Mouse (Mus musculus): Measurements from ENCODE around the gene Slc25a22. TPM values are rescaled to one million over a fixed set of nuclear protein-coding genes. Genes with fewer than 3 reads are reported as not detected.

The Slc25a22 gene
- 10.3 and 12.4 TPM in 2 replicates for total RNA-seq (2023)

DNA sequence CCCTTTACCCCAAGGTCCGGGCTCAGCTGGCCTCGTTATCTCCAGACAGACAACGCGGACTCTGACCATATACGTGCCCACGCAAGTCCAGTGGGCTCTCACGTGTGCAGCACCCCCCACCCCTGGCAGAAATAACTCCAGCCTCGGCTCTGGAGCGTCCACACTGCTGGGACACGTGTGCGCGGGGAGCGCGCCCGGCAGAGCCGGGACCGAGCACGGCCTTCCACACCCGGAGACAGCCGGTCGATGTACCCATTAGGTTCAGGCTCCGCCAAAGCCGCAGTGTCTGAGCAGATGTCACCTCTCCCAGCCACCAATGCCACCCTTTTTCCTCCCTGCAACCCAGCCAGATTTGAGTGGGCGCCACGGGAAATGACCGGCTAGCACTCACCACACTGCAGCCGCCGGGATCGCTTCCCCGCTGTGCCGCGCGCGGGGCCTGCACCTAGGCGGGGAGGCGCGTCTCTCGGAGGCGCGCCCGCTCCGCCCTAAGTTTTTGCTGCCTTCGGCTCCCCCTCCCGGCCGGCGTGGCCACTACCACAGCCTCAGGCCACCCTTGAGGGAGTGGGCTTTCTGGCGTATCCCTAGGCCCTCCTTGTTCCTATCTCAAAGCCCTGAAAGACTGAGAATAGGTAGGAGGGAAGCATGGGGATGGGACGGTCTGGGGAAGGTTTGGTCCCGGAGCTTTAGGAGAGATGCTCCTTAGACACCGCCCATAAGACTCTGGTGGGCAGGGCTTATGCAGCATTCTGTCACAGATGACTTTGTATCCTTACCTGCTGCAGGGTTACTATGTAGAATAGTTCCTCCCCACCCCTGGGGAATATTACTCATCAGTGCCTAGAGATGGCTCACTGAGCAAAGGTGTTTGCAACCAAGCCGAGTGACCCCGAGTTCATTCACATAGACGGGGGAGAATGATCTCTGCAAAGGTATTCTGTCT lies at the start of gene Slc25a22:
Slc25a22 (minus strand) TSS at position 715 of the 943 bp plus-strand sequence.

DNA sequence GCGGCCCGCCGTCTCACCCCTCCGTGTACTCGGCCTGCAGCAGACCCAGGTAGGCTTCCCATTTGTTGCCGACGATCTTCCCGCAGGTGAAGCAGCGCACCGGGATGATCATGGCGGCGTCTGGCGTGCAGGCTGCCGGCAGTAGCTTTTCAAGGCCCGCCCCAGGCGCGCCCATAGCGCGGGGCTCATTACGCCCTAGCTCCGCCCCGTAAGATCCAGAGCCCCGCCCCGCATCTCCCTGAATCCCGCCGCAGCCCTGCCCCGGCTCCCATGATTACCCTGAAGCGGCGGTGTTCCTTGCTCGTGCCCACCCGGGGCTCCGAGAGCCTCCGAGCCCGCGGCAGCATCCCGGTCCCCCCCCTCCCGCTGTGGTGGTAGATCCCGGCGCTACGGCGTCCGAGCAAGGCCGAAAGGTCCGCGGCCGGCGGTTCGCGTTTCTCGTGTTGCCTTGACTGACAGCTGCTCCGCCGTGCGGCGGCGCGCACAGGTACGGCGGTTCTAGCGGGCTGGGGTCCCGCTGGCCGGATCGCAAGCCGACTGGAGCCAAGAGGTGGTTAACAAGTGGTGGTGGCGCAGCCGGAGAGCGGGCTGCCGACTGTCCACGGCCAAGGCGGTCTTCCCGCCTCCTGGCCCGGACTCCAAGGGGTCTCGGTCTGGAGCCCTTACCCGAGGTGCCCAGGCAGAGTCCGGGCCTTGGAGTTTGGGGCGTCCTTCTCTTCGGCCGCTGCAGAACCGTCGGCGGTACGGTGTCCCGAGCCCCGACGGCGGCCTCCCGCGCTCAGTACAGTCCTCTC lies 37.5 kb upstream of the Slc25a22 start, which contains the start of the genes Polr2l and Tspan4:
Polr2l (minus strand) TSS at position 122 of the 794 bp plus-strand sequence.
Tspan4 (plus strand) TSS at position 230 of the 794 bp plus-strand sequence.

DNA sequence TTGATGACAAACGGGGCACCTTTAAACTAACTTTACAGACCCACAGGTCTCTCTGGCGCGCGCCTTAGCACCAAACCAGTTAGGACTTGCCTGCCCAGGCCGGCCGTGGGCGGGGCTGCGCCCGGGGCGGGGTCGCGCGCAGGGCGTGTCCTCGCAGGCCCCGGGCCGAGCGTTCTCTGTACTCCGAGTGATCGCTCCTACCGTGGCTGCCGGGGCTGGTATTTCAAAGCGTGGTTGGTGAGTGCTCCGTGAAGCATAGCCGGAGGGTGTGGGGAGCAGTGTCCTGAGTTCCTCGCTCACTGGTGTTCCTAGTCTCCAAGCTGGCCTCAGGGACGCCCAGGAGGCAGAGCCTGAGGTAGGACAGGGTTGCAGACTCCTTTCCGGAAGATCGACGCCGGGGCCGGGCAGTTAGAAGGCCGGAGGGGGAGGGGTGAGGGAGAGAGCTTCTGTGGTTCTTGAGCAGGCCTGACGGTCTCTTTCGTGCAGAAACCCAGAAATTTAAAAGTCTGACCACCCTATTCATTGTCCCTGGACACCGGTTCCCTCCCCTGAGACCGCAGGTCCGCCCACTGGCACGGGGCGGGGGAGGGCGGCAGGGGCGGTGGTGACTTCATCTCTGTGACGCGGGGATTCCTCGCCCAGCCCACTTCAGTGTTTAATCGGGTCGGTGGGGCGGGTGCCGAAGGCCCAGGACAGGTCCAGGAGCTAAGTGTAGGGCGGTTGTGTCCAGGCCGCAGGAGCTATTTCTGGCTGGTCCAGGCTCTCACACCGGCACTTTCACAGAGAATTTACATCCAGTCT lies 29.7 kb upstream of the Slc25a22 start, which contains the start of gene Cd151:
Cd151 (plus strand) TSS at position 163 of the 801 bp plus-strand sequence.

DNA sequence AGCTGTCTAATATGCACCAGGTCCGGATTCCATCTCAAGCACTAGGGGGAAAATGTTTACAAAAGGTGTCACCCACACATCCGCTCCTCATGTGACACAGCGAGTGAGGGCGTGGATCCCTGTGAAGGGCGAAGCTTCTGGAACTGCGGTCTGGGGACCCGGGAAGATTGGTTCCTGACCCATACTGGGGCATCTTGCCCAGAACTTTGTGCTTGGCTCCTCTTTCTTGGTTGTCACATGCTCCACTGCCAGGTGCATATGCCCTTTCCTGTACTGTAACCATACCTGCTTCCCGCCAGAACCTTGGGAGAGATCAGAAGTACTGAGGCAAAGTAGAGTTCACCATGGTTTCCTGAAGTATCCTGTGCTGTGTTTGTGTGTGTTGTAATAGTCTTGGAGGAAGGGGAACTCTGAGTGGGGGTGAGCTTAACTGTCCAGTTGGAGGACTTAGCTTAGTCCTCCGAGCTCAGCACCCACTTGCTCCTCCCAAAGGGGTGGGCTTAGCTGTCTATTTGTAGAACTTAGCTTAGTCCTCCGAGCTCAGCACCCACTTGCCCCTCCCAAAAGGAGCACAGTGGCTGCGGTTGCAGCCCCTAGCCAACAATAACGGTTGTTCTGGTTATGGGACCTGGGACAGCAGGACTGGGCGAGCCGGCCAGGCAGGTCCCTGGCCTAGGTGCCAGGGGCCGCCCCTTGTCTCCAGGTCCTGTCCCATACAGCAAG lies 22.9 kb upstream of the Slc25a22 start, which contains the start of gene Cracr2b:
Cracr2b (plus strand) TSS at position 704 of the 723 bp plus-strand sequence.

DNA sequence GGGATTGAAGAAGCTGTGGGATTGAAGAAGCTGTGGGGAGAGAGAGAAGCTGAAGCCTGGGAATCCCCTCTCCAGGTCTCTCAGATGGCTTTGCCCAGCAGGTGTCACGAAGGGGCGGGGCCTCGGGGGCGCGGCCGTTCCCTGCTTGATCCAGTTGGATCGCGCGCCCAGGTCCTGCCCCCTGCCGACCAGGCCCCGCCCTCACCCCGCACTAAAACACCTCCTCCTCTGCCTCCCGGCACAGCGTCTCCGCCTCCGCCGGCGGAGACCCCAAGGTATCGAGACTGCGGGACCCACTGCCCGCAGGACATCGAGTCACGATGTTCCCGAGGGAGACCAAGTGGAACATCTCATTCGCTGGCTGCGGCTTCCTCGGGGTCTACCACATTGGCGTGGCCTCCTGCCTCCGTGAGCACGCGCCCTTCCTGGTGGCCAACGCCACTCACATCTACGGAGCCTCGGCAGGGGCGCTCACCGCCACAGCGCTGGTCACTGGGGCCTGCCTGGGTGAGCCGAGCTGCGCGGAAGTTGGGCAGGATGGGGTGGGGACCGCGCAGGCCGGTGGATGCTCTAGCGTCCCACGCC lies 17.4 kb upstream of the Slc25a22 start, which contains the start of gene Pnpla2:
Pnpla2 (plus strand) TSS at position 232 of the 585 bp plus-strand sequence.

DNA sequence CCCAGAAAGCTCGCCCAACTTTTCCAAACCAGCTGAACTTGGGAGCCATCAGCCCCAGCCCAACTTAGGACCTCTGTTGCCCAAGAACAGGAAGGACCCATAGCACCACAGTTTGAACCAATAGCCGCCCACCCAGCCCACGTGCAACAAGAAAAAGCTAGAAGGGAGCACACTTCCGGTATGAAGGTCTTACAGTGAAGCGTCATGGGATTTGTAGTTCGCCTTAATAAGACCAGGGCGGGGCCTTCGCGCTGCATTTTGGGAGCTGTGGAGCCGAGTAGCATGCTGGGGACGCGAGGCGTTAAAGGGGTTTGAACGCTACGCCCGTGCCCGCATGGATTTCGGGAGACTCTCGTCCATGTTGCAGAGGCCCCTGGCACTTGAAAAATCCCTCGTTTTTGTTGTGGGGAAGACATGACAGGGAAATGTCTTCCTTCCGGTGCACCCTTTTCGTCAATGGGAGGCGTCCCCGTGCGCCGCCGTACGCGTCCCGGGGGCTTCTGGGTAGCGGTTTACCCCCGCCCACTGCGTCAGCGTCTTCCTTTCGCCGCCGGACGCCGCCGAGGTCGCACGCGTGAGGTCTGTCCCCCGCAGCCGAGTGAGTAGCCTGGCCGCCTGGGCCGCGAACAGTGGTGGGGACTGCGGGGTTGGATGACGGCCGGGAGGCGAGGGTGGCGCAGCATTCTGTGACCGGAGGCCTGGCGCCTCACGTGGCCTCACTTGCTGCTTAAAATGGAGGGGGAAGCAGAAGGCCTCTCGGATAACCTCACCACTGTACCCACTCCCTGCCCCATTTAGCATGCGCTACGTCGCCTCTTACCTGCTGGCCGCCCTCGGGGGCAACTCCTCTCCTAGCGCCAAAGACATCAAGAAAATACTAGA lies 9.7 kb upstream of the Slc25a22 start, which contains the start of gene Rplp2:
Rplp2 (plus strand) TSS at position 261 of the 882 bp plus-strand sequence.

DNA sequence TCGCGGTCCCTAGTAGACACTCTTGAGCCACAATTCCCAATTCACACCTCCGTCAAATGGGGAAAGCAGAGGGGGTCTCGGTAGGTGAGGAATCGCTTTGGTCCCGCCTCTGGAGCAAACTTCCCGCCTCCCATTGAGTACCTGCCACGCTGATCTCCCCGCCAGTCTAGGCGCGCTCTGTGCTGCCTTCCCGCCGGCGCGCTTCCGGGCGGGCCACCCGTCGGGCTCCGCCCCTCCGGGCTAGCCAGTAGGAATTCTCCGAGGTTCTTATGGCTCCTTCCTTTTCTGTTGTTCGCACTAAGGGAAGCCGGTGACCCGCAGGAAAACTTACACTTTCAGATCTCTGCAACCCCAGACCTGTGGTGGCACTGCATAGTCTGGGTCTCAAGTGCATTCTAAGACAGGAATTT lies 6.1 kb upstream of the Slc25a22 start, which contains the start of gene Pidd1:
Pidd1 (minus strand) TSS at position 198 of the 410 bp plus-strand sequence.

DNA sequence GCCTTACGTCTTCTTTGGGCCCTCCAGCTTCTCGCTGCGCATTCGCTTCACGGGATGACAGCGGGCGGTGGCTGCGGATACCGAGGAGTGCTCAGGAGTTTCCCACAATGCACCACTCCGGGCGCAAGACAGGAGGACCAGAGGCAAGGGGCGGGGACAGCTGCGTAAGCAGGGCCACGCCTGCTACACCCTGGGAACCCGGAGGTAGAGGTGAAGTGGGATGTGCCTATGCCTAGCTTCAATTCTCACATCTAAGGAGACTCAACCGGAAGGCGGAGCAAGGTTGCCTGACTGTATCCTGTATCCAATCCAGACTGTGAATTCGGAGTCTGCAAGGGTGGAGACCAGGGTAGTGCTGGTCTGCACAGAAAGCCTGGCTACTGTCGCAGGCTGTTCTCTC lies 8.4 kb downstream of the Slc25a22 start, which contains the start of gene Cend1:
Cend1 (minus strand) TSS at position 182 of the 400 bp plus-strand sequence.

DNA sequence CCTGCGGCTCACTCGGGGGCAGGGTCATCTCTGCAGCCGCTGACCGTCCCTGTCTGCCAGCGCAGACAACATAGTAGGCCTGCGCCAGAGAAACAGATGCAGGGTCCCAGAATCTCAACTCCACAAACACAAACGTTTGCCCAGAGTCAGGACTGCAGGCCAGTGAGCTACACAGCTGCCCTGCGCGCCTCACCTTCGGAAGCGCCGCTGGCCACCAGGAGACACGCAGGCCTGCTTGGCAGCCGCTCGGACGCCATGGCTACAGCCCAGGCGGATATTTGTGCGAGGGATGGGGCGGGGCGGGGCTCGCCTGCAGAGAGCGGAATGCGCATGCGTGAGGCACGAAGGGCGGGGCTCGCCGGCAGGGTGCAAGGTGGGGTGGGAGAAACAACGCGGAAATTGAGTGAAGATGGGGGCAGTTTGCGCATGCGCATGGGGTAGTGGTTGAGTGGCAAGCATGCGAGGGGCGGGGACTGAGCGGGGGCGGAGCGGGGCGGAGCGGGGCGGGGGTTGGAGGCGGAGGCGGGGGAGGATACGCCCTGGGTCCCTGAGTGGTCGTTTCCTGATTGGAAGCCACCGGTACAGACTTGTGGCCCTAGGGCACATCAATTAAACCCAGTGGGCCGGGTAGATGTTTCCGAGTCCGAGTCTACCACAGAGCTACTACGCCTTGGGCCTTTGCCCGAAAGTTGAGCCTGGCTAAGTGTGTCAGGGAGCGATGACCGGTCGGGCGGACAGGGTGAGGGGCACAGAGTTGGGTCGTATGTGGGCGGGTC lies 23.7 kb downstream of the Slc25a22 start, which contains the start of gene Gatd1:
Gatd1 (minus strand) TSS at position 328 of the 776 bp plus-strand sequence.

DNA sequence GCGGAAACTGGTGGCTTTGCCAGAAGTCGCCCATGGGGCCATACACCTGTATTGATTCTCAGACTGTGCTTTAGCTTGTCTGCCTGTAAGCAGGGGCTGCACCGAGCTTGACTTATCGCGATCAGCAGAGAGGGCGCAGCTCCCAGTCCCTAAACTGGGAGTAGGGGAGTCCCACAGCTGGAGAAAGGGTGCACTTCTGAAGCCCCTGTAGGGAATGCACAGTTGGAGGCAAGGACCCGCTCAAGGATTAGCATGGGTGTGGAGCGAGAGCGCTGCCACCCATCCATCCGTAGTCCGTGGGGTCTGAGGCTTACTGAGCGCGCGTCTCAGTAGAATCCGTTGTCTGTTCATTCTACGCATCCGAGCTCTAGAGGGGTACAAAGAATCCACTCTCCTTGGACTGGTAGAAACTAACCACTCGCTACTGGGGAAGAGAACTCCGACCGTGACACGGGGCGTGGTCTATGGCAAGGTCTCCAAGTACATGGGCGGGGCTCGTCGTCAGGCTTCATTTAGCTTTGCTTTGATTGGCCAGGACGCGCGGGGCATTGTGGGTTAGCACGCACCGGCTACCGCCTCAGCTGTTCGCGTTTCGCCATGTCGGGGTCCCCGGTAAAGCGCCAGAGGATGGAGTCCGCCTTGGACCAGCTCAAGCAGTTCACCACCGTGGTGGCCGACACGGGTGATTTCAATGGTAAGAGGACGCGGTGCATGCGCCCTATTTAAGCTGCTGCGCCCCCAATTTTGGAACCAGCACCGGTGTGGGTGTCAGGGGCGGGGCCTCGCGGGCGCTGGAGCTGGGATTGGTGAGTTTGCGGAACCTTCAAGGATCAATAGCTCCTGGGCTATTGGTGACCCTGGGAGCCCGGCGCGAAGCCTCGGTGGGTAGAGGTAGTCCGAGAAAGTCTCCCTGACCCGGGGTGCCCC lies 45.8 kb downstream of the Slc25a22 start, which contains the start of gene Taldo1:
Taldo1 (plus strand) TSS at position 575 of the 927 bp plus-strand sequence.

Other genes starting within 250 kb of the Slc25a22 start
- 23.9 and 28.1 TPM in 2 replicates for gene Hras, start 243.9 kb downstream of the Slc25a22 start, total RNA-seq (2023)
- 4.2 and 4.5 TPM in 2 replicates for gene Lrrc56, start 243.7 kb downstream of the Slc25a22 start, total RNA-seq (2023)
- gene Lmntd2, start 223.8 kb downstream of the Slc25a22 start, total RNA-seq (2023), result 0.18 TPM in 1 of 2 replicates, not detected in the other
- gene Rassf7, start 222.0 kb downstream of the Slc25a22 start, total RNA-seq (2023), result 2.7 and 5.1 TPM in 2 replicates
- gene Phrf1, start 209.1 kb downstream of the Slc25a22 start, total RNA-seq (2023), result 89.4 and 114 TPM in 2 replicates
- gene Irf7, start 171.4 kb downstream of the Slc25a22 start, total RNA-seq (2023), result 21.6 and 37.9 TPM in 2 replicates
- not detected in 2 replicates for gene Cdhr5, start 161.1 kb downstream of the Slc25a22 start, total RNA-seq (2023)
- gene Sct, start 158.8 kb downstream of the Slc25a22 start, total RNA-seq (2023), result not detected in 2 replicates
- not detected in 2 replicates for gene Drd4, start 145.9 kb downstream of the Slc25a22 start, total RNA-seq (2023)
- 24.8 and 29.7 TPM in 2 replicates for gene Deaf1, start 110.2 kb downstream of the Slc25a22 start, total RNA-seq (2023)
- gene Tmem80, start 110.2 kb downstream of the Slc25a22 start, total RNA-seq (2023), result 7.0 and 7.4 TPM in 2 replicates
- 0.47 and 0.66 TPM in 2 replicates for gene Eps8l2, start 99.0 kb downstream of the Slc25a22 start, total RNA-seq (2023)
- 730 and 774 TPM in 2 replicates for gene Taldo1, start 45.7 kb downstream of the Slc25a22 start, total RNA-seq (2023)
- gene Gatd1, start 23.8 kb downstream of the Slc25a22 start, total RNA-seq (2023), result 15.3 and 17.2 TPM in 2 replicates
- gene Cend1, start 8.4 kb downstream of the Slc25a22 start, total RNA-seq (2023), result not detected in 2 replicates
- gene Pidd1, start 6.1 kb upstream of the Slc25a22 start, total RNA-seq (2023), result 7.9 and 11.7 TPM in 2 replicates
- 574 and 716 TPM in 2 replicates for gene Rplp2, start 9.5 kb upstream of the Slc25a22 start, total RNA-seq (2023)
- 113 and 121 TPM in 2 replicates for gene Pnpla2, start 17.3 kb upstream of the Slc25a22 start, total RNA-seq (2023)
- gene Cracr2b, start 23.2 kb upstream of the Slc25a22 start, total RNA-seq (2023), result 5.1 and 7.2 TPM in 2 replicates
- 9.1 and 14.0 TPM in 2 replicates for gene Cd151, start 29.5 kb upstream of the Slc25a22 start, total RNA-seq (2023)
- 8.3 and 8.5 TPM in 2 replicates for gene Polr2l, start 37.2 kb upstream of the Slc25a22 start, total RNA-seq (2023)
- 1.5 and 3.1 TPM in 2 replicates for gene Tspan4, start 37.3 kb upstream of the Slc25a22 start, total RNA-seq (2023)
- 16.3 and 17.7 TPM in 2 replicates for gene Chid1, start 102.0 kb upstream of the Slc25a22 start, total RNA-seq (2023)
- 76.8 and 96.1 TPM in 2 replicates for gene Ap2a2, start 124.3 kb upstream of the Slc25a22 start, total RNA-seq (2023)
- gene Muc6, start 217.4 kb upstream of the Slc25a22 start, total RNA-seq (2023), result 0.07 and 0.16 TPM in 2 replicates